Mouse (Mus musculus) liver, embryonic 12.5 days (tissue): ENCODE data around the gene Msi2. TPM values are rescaled to one million over a fixed set of nuclear protein-coding genes. Genes with fewer than 3 reads are reported as not detected.

Experiments used
- ATAC-seq: fragments of 200-750 bp; cut with Nextera tagmentation; 2 replicates; pipeline ENCODE4 v1.8.0; 2017; ENCODE audit warnings: moderate number of reproducible peaks, mild to moderate bottlenecking, moderate library complexity
- H3K27ac ChIP-seq: fragments of 300-500 bp; sonication (generic); 2 replicates; pipeline ENCODE4 v1.5.1; 2016; ENCODE audit warnings: mild to moderate bottlenecking
- H3K27me3 ChIP-seq: fragments of 300-500 bp; sonication (generic); replicated peaks from 2 replicates; pipeline ENCODE4 v1.6.1; 2016; ENCODE audit warnings: mild to moderate bottlenecking, moderate library complexity
- H3K36me3 ChIP-seq: fragments of 300-500 bp; sonication (generic); 2 replicates; pipeline ENCODE4 v1.6.1; 2016; ENCODE audit warnings: mild to moderate bottlenecking, moderate library complexity
- H3K4me1 ChIP-seq: fragments of 300-500 bp; sonication (generic); 2 replicates; pipeline ENCODE4 v1.6.1; 2016
- H3K4me2 ChIP-seq: fragments of 300-500 bp; sonication (generic); 2 replicates; pipeline ENCODE4 v1.6.1; 2016; ENCODE audit warnings: mild to moderate bottlenecking, moderate library complexity
- H3K4me3 ChIP-seq: fragments of 300-500 bp; sonication (generic); 2 replicates; pipeline ENCODE4 v1.5.1; 2016; ENCODE audit warnings: mild to moderate bottlenecking, moderate library complexity
- H3K9ac ChIP-seq: fragments of 300-500 bp; sonication (generic); 2 replicates; pipeline ENCODE4 v1.6.1; 2016; ENCODE audit warnings: mild to moderate bottlenecking, moderate library complexity
- H3K9me3 ChIP-seq: fragments of 300-500 bp; sonication (generic); replicated peaks from 2 replicates; pipeline ENCODE4 v1.6.1; 2016; ENCODE audit warnings: mild to moderate bottlenecking, moderate library complexity
- WGBS: fragments of 180-500 bp; shearing (Covaris S2); methylation state at CpG from one replicate; pipeline ENCODE4 v1.1.7; 2016; ENCODE audit not compliant: insufficient replicate concordance; 5-methylcytosine and 5-hydroxymethylcytosine counted together
- polyA plus RNA-seq: library from polyadenylated mRNA; unstranded; fragments of >200 nt; fragmentation: Nextera tagmentation; extraction: Ambion mirVana; gene quantifications from 2 replicates; pipeline ENCODE4 v1.2.1, GENCODE M21; 2016

Gene Msi2
- polyA plus RNA-seq, 1 experiment from 2014 or later: 5.2 TPM

- H3K4me2 ChIP-seq: no peak overlapping the region
- ATAC-seq: no peak
- 0 out of 2 replicates have a peak overlapping the region, but pooled peaks have one; percentile 10 for H3K27ac ChIP-seq
- no peak overlapping the region for H3K9ac ChIP-seq
- peaks cover 77% of the 10 kb centered on the region for H3K4me1 ChIP-seq
- no peaks in the 10 kb centered on the region for H3K9me3 ChIP-seq
- WGBS: 72% methylated on average over 16 of the region's 16 CpGs
- H3K4me3 ChIP-seq: no peak overlapping the region
- H3K36me3 ChIP-seq: peaks cover 4% of the 10 kb centered on the region; the same call in 1 of the 2 replicates
- H3K27me3 ChIP-seq: no peaks in the 10 kb centered on the region
These were observed 100.3 kb downstream of the Msi2 start for GRCm38 (mm10) chr11:88618005-88618501.

GRCm38 (mm10) chr11:88617380-88617779 lies 100.9 kb downstream of the Msi2 start:
- Histone ChIP-seq H3K36me3 (peaks cover 4% of the 10 kb centered on the region; the same call in 1 of the 2 replicates), H3K4me1 (peaks cover 75% of the 10 kb centered on the region), H3K9me3 (no peaks in the 10 kb centered on the region), H3K4me3 (no peak overlapping the region), H3K27me3 (no peaks in the 10 kb centered on the region), H3K9ac (no peak overlapping the region), H3K27ac (no peak overlapping the region), H3K4me2 (no peak overlapping the region)
- WGBS: 91% methylated on average over 11 of the region's 11 CpGs
- ATAC-seq: no peak

GRCm38 (mm10) chr11:88614527-88615305 lies 103.6 kb downstream of the Msi2 start:
- ATAC-seq: peak; percentile 57; the same call in 1 of the 2 replicates
- peak overlapping the region; percentile 57 for H3K4me2 ChIP-seq
- peaks cover 61% of the 10 kb centered on the region for H3K4me1 ChIP-seq
- no peaks in the 10 kb centered on the region for H3K27me3 ChIP-seq
- H3K9me3 ChIP-seq: no peaks in the 10 kb centered on the region
- peak overlapping the region; percentile 49 for H3K27ac ChIP-seq
- 0 out of 2 replicates have a peak overlapping the region, but pooled peaks have one; percentile 5 for H3K4me3 ChIP-seq
- H3K9ac ChIP-seq: 0 out of 2 replicates have a peak overlapping the region, but pooled peaks have one; percentile 3
- 43% methylated on average over 11 of the region's 11 CpGs for WGBS
- H3K36me3 ChIP-seq: peaks cover 4% of the 10 kb centered on the region; the same call in 1 of the 2 replicates

- 0 out of 2 replicates have a peak overlapping the region, but pooled peaks have one; percentile 5 for H3K4me3 ChIP-seq
- ATAC-seq: peak; percentile 50; the same call in 1 of the 2 replicates
These were observed 104.4 kb downstream of the Msi2 start for GRCm38 (mm10) chr11:88613771-88614526.

GRCm38 (mm10) chr11:88613008-88613407 lies 105.3 kb downstream of the Msi2 start:
- Histone ChIP-seq H3K4me1 (peaks cover 61% of the 10 kb centered on the region), H3K4me2 (no peak overlapping the region), H3K27me3 (no peaks in the 10 kb centered on the region), H3K4me3 (no peak overlapping the region), H3K9ac (no peak overlapping the region), H3K27ac (no peak overlapping the region), H3K36me3 (peaks cover 4% of the 10 kb centered on the region; the same call in 1 of the 2 replicates), H3K9me3 (no peaks in the 10 kb centered on the region)
- WGBS: 85% methylated on average over 6 of the region's 6 CpGs
- ATAC-seq: no peak

More at GRCm38 (mm10) chr11:88613771-88614526, 104.4 kb downstream of the Msi2 start:
- Histone ChIP-seq H3K36me3 (peaks cover 4% of the 10 kb centered on the region; the same call in 1 of the 2 replicates), H3K4me2 (peak overlapping the region; percentile 57), H3K4me1 (peaks cover 61% of the 10 kb centered on the region), H3K9me3 (no peaks in the 10 kb centered on the region), H3K9ac (0 out of 2 replicates have a peak overlapping the region, but pooled peaks have one; percentile 3), H3K27me3 (no peaks in the 10 kb centered on the region), H3K27ac (peak overlapping the region; percentile 49)
- 16% methylated on average over 11 of the region's 11 CpGs for WGBS

GRCm38 (mm10) chr11:88612141-88612540 lies 106.2 kb downstream of the Msi2 start:
- H3K4me2 ChIP-seq: no peak overlapping the region
- peaks cover 66% of the 10 kb centered on the region for H3K4me1 ChIP-seq
- H3K27ac ChIP-seq: no peak overlapping the region
- peaks cover 4% of the 10 kb centered on the region; the same call in 1 of the 2 replicates for H3K36me3 ChIP-seq
- H3K4me3 ChIP-seq: no peak overlapping the region
- H3K27me3 ChIP-seq: no peaks in the 10 kb centered on the region
- no peak for ATAC-seq
- H3K9me3 ChIP-seq: no peaks in the 10 kb centered on the region
- H3K9ac ChIP-seq: no peak overlapping the region
- WGBS: 90% methylated on average over 7 of the region's 7 CpGs

GRCm38 (mm10) chr11:88610809-88611208 lies 107.5 kb downstream of the Msi2 start:
- 84% methylated on average over 6 of the region's 6 CpGs for WGBS
- Histone ChIP-seq H3K9ac (no peak overlapping the region), H3K4me1 (peaks cover 79% of the 10 kb centered on the region), H3K27ac (no peak overlapping the region), H3K4me3 (no peak overlapping the region), H3K9me3 (no peaks in the 10 kb centered on the region), H3K27me3 (no peaks in the 10 kb centered on the region), H3K36me3 (no peaks in the 10 kb centered on the region), H3K4me2 (no peak overlapping the region)
- ATAC-seq: no peak

GRCm38 (mm10) chr11:88610112-88610511 lies 108.2 kb downstream of the Msi2 start:
- Histone ChIP-seq H3K4me1 (peaks cover 80% of the 10 kb centered on the region), H3K36me3 (no peaks in the 10 kb centered on the region), H3K4me2 (no peak overlapping the region), H3K4me3 (no peak overlapping the region), H3K27ac (no peak overlapping the region), H3K27me3 (no peaks in the 10 kb centered on the region), H3K9ac (no peak overlapping the region), H3K9me3 (no peaks in the 10 kb centered on the region)
- no peak for ATAC-seq
- WGBS: 86% methylated on average over 1 of the region's 1 CpGs

GRCm38 (mm10) chr11:88608584-88608983 lies 109.7 kb downstream of the Msi2 start:
- peaks cover 80% of the 10 kb centered on the region for H3K4me1 ChIP-seq

GRCm38 (mm10) chr11:88607725-88608383 lies 110.5 kb downstream of the Msi2 start:
- no peak overlapping the region for H3K4me2 ChIP-seq
- H3K9ac ChIP-seq: no peak overlapping the region
- peaks cover 80% of the 10 kb centered on the region for H3K4me1 ChIP-seq
- H3K9me3 ChIP-seq: no peaks in the 10 kb centered on the region
- H3K4me3 ChIP-seq: no peak overlapping the region
- 66% methylated on average over 12 of the region's 12 CpGs for WGBS
- peaks cover 11% of the 10 kb centered on the region for H3K36me3 ChIP-seq
- no peak for ATAC-seq
- no peaks in the 10 kb centered on the region for H3K27me3 ChIP-seq
- H3K27ac ChIP-seq: no peak overlapping the region

More at GRCm38 (mm10) chr11:88608584-88608983, 109.7 kb downstream of the Msi2 start:
- Histone ChIP-seq H3K4me2 (peak overlapping the region; percentile 21; the same call in 1 of the 2 replicates), H3K27me3 (no peaks in the 10 kb centered on the region), H3K36me3 (0 out of 2 replicates have a peak, but pooled peaks cover 4% of the 10 kb centered on the region), H3K9me3 (no peaks in the 10 kb centered on the region), H3K27ac (no peak overlapping the region), H3K9ac (no peak overlapping the region), H3K4me3 (no peak overlapping the region)
- peak; percentile 58 for ATAC-seq
- 13% methylated on average over 4 of the region's 4 CpGs for WGBS

- H3K4me2 ChIP-seq: no peak overlapping the region; the same call in 1 of the 2 replicates
These were observed 112.5 kb downstream of the Msi2 start for GRCm38 (mm10) chr11:88605771-88606170.

More at GRCm38 (mm10) chr11:88605771-88606170, 112.5 kb downstream of the Msi2 start:
- Histone ChIP-seq H3K9me3 (no peaks in the 10 kb centered on the region), H3K36me3 (peaks cover 19% of the 10 kb centered on the region), H3K4me1 (peaks cover 90% of the 10 kb centered on the region), H3K4me3 (no peak overlapping the region), H3K27me3 (no peaks in the 10 kb centered on the region), H3K9ac (no peak overlapping the region), H3K27ac (no peak overlapping the region)
- WGBS: 29% methylated on average over 6 of the region's 6 CpGs
- ATAC-seq: no peak
